Mouse (Mus musculus) liver, embryonic 16.5 days (tissue): ENCODE measurements around the gene Ube2g1. TPM values are rescaled to one million over a fixed set of nuclear protein-coding genes. Genes with fewer than 3 reads are reported as not detected.

Experiments used
- ATAC-seq: fragments of 200-750 bp; cut with Nextera tagmentation; 2 replicates; pipeline ENCODE4 v1.8.0; 2017; ENCODE audit warnings: low read depth, mild to moderate bottlenecking, moderate number of reproducible peaks, moderate library complexity
- H3K27ac ChIP-seq: fragments of 300-500 bp; sonication (generic); 2 replicates; pipeline ENCODE4 v1.5.1; 2014; ENCODE audit warnings: mild to moderate bottlenecking, low read length
- H3K27me3 ChIP-seq: fragments of 300-500 bp; sonication (generic); 2 replicates; pipeline ENCODE4 v1.6.1; 2014; ENCODE audit warnings: low read depth, low read length, mixed read lengths; ENCODE audit not compliant: control insufficient read depth, insufficient read depth
- H3K36me3 ChIP-seq: fragments of 300-500 bp; sonication (generic); 2 replicates; pipeline ENCODE4 v1.6.1; 2014; ENCODE audit warnings: mild to moderate bottlenecking; ENCODE audit not compliant: control insufficient read depth, insufficient read depth
- H3K4me1 ChIP-seq: fragments of 300-500 bp; sonication (generic); 2 replicates; pipeline ENCODE4 v1.6.1; 2014; ENCODE audit warnings: low read depth, low read length, mixed read lengths; ENCODE audit not compliant: control insufficient read depth
- H3K4me2 ChIP-seq: fragments of 300-500 bp; sonication (generic); 2 replicates; pipeline ENCODE4 v1.6.1; 2014; ENCODE audit warnings: low read depth, low read length, mixed read lengths
- H3K4me3 ChIP-seq: fragments of 300-500 bp; sonication (generic); 2 replicates; pipeline ENCODE4 v1.5.1; 2014; ENCODE audit warnings: low read depth, mild to moderate bottlenecking, low read length
- H3K9ac ChIP-seq: fragments of 300-500 bp; sonication (generic); 2 replicates; pipeline ENCODE4 v1.6.1; 2014; ENCODE audit warnings: low read depth, low read length
- H3K9me3 ChIP-seq: fragments of 300-500 bp; sonication (generic); replicated peaks from 2 replicates; pipeline ENCODE4 v1.6.1; 2016; ENCODE audit warnings: low read length; ENCODE audit not compliant: control insufficient read depth
- WGBS: fragments of 180-500 bp; shearing (Covaris S2); extraction: QIAGEN DNeasy Blood & Tissue Kit; methylation state at CpG from one replicate; pipeline ENCODE4 v1.1.7; 2014; ENCODE audit not compliant: insufficient replicate concordance; 5-methylcytosine and 5-hydroxymethylcytosine counted together
- polyA plus RNA-seq: library from polyadenylated mRNA; unstranded; fragments of >200 nt; fragmentation: Nextera tagmentation; extraction: Ambion mirVana; gene quantifications from 2 replicates; pipeline ENCODE4 v1.2.1, GENCODE M21; 2015

The Ube2g1 gene
- polyA plus RNA-seq, 1 experiment from 2014 or later, result 20.9 TPM

DNA sequence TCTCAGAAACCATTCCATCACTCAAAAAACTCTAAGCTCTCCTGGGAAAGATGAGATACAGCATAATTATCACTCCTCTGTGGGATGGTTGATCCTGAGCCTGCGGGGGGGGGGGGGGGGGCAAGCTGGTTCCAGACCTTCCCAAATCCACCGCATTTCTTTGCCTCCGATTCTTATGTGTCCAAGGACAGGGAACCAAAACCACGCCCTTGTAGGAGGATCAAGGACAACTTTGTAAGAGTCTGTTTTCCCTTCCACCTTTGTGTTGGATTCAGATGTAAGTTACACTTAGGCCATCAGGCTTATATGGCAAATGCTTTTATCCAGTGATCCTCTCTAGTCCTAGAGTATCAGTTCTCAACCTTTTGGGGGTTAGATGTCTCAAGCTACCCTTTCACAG lies 8.8 kb downstream of the Ube2g1 start:
- H3K4me1 ChIP-seq, result no peaks in the 10 kb centered on the region
- no peak overlapping the region for H3K27ac ChIP-seq
- H3K9ac ChIP-seq, result no peak overlapping the region
- WGBS, result 65% methylated on average over 4 of the region's 4 CpGs
- no peaks in the 10 kb centered on the region for H3K36me3 ChIP-seq
- no peak overlapping the region for H3K4me3 ChIP-seq
- no peaks in the 10 kb centered on the region for H3K27me3 ChIP-seq
- H3K9me3 ChIP-seq, result no peaks in the 10 kb centered on the region
- no peak for ATAC-seq
- H3K4me2 ChIP-seq, result no peak overlapping the region

DNA sequence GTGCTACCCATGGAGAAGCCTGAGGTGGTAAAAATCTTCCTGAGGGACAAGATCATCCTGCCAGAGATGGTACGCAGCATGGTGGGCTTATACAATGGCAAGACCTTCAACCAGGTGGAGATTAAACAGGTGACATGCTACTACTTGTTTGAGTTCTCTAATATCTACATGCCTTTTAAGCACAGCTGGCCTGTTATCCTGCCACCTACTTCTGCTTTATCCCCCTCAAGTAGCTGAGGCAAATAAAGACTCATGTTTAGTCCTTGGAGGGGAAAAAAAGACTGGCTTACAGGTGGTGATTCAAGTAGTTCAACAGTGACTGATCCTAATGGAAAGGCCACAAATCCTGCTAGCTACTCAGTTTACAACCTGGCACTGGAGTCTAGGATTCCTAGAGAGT lies 11.4 kb downstream of the Ube2g1 start:
- ATAC-seq, result no peak
- 92% methylated on average over 1 of the region's 1 CpGs for WGBS

DNA sequence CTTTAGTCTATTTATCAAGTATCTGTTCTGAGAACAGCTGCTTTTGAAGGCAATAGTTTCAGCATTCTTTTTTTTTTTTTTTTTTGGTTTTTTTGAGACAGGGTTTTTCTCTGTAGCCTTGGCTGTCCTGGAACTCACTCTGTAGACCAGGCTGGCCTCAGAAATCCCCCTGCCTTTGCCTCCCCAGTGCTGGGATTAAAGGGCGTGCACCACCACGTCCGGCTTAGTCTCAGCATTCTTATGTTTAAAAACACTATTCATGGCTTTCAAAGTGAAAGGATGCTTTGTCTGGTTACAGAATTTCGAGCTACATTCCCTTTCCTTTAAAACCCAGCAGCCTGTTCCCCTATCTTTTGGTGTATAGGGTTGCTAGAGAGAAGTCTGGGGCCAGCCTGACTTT lies 35.6 kb downstream of the Ube2g1 start:
- no peak for ATAC-seq
- no peak overlapping the region for H3K4me3 ChIP-seq
- 76% methylated on average over 4 of the region's 4 CpGs for WGBS
- no peak overlapping the region for H3K4me2 ChIP-seq
- no peaks in the 10 kb centered on the region for H3K4me1 ChIP-seq
- H3K27ac ChIP-seq, result no peak overlapping the region
- H3K9ac ChIP-seq, result no peak overlapping the region
- H3K27me3 ChIP-seq, result no peaks in the 10 kb centered on the region
- no peaks in the 10 kb centered on the region for H3K36me3 ChIP-seq
- H3K9me3 ChIP-seq, result no peaks in the 10 kb centered on the region

More for the DNA sequence above, 11.4 kb downstream of the Ube2g1 start:
- H3K27me3 ChIP-seq, result no peaks in the 10 kb centered on the region
- no peak overlapping the region for H3K27ac ChIP-seq
- no peak overlapping the region for H3K4me2 ChIP-seq
- H3K4me3 ChIP-seq, result no peak overlapping the region
- no peaks in the 10 kb centered on the region for H3K4me1 ChIP-seq
- no peaks in the 10 kb centered on the region for H3K36me3 ChIP-seq
- no peak overlapping the region for H3K9ac ChIP-seq
- H3K9me3 ChIP-seq, result no peaks in the 10 kb centered on the region

DNA sequence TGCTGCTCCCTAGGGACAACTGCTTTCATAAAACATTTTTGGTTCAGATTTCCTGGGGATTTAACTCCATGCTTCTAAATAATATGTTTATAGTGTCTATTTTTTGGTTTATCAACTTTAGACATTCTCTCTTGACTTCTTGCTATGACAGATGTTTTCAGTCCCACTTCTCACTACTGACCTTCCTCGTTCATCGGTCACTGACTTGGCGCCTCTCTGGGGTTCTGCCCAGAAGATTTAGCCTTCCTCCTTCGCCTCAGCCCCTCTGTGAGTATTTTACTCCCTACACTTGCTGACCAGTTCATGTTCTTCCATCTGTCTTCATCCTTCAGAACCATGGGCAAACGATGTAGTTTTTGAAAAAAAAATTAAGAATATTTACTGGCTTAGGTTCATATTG lies 38.3 kb downstream of the Ube2g1 start:
- no peaks in the 10 kb centered on the region for H3K27me3 ChIP-seq
- no peak for ATAC-seq
- no peak overlapping the region for H3K9ac ChIP-seq
- WGBS, result 77% methylated on average over 5 of the region's 5 CpGs
- no peaks in the 10 kb centered on the region for H3K9me3 ChIP-seq
- H3K27ac ChIP-seq, result no peak overlapping the region
- no peaks in the 10 kb centered on the region for H3K4me1 ChIP-seq
- no peak overlapping the region for H3K4me2 ChIP-seq
- no peaks in the 10 kb centered on the region for H3K36me3 ChIP-seq
- H3K4me3 ChIP-seq, result no peak overlapping the region

DNA sequence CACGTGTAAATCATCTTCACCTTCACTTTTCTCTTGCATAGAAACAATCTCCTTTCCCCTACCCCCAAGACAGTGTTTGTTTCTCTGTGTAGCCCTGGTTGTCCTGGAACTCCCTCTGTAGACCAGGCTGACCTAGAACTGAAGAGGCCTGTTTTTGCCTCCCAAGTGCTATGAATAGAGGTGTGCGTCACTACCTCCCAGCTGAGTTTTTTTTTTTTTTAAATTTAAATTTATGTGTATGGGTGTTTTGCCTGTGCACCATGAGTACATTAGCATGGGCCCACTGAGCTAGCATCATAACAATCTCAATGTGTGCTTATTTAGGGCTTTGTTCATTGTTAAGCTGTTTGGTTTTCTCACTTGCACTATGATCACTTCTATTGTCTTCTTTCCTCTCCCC lies 43.3 kb downstream of the Ube2g1 start:
- Histone ChIP-seq H3K4me1 (no peaks in the 10 kb centered on the region), H3K9me3 (no peaks in the 10 kb centered on the region), H3K4me3 (no peak overlapping the region), H3K4me2 (no peak overlapping the region), H3K27ac (no peak overlapping the region), H3K9ac (no peak overlapping the region), H3K36me3 (no peaks in the 10 kb centered on the region), H3K27me3 (no peaks in the 10 kb centered on the region)
- ATAC-seq, result no peak
- 62% methylated on average over 2 of the region's 2 CpGs for WGBS

DNA sequence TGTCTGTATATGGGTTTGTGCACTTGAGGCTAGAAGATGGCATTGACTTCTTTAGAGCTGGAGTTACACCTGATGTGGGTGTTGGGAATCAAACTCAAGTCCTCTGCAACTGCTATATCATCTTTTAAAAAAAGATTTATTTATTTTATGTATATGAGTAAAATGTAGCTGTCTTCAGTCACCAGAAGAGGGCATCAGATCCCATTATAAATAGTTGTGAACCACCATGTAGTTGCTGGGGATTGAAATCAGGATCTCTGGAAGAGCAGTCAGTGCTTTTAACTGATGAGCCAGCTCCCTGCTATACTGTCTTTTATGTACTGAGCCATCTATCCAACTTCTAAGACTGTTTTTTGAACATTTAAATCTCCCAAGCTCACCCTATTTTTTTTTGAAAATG lies 52.8 kb downstream of the Ube2g1 start:
- Histone ChIP-seq H3K4me3 (no peak overlapping the region), H3K9ac (no peak overlapping the region), H3K9me3 (no peaks in the 10 kb centered on the region), H3K4me1 (no peaks in the 10 kb centered on the region), H3K27me3 (no peaks in the 10 kb centered on the region), H3K36me3 (no peaks in the 10 kb centered on the region), H3K4me2 (no peak overlapping the region), H3K27ac (no peak overlapping the region)
- ATAC-seq, result no peak

DNA sequence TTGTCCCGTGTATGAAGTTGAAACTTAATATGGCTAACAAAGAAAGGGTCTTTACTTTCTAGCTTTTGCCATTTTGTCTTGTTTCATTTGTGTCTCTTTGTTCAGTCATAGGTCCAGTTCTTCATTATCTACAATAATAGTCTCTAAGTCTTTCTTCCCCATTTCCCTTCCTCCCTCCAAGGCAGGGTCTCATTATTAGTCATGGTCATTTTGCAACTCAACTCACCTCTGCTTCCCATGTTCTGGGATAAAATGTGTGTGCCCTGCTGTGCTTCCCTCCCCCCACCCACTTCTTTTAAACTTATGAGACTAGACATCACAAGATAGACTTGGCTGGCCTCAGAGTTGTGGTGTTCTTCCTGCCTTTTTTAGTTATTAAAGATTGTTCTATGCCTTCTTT lies 53.3 kb downstream of the Ube2g1 start:
- no peak overlapping the region for H3K4me2 ChIP-seq
- H3K9me3 ChIP-seq, result no peaks in the 10 kb centered on the region
- ATAC-seq, result no peak
- H3K9ac ChIP-seq, result no peak overlapping the region
- H3K36me3 ChIP-seq, result no peaks in the 10 kb centered on the region
- no peak overlapping the region for H3K27ac ChIP-seq
- no peaks in the 10 kb centered on the region for H3K4me1 ChIP-seq
- no peaks in the 10 kb centered on the region for H3K27me3 ChIP-seq
- 74% methylated on average over 1 of the region's 1 CpGs for WGBS
- H3K4me3 ChIP-seq, result no peak overlapping the region

DNA sequence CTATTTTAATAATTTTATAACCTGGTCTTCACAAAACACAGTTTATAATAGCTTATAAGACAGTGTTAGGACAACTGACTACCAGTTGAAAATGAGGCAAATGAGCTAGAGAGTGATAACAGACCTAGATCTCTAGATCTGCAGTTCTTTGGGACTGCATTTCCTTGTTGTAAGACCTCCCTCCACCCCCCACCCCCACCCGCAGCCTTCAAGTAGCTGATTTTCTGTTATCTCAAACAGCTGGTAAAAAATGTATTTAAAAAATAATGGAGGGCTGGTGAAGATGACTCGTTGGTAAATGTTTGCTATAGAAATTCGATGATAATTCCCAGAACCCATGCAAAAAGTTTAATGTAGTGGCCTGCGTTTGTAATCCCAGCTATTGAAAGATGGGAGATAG lies 57.6 kb downstream of the Ube2g1 start:
- ATAC-seq, result no peak
- H3K4me2 ChIP-seq, result no peak overlapping the region
- H3K4me3 ChIP-seq, result no peak overlapping the region
- H3K36me3 ChIP-seq, result no peaks in the 10 kb centered on the region
- H3K9me3 ChIP-seq, result no peaks in the 10 kb centered on the region
- H3K9ac ChIP-seq, result no peak overlapping the region
- no peak overlapping the region for H3K27ac ChIP-seq
- 46% methylated on average over 4 of the region's 4 CpGs for WGBS
- no peaks in the 10 kb centered on the region for H3K27me3 ChIP-seq
- no peaks in the 10 kb centered on the region for H3K4me1 ChIP-seq

DNA sequence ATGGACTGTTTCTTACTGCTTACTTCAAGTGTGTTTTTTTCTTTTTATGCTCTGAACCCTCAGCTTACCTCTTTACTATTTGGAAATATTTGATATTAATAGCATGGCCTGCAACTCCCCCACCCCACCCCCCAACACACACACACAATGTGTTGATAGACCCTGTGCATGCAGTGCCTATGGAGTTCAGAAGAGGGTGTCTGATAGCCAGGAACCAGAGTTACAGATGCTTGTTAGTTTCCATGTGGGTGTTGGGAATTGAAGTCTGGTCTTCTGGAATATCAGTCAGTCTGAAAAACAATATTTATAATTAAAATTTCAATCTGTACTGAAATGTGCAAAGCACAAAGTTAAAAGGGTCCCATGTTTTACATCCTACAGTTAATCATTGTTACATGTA lies 63.6 kb downstream of the Ube2g1 start:
- Histone ChIP-seq H3K9me3 (no peaks in the 10 kb centered on the region), H3K4me1 (peaks cover 6% of the 10 kb centered on the region), H3K9ac (no peak overlapping the region), H3K27me3 (no peaks in the 10 kb centered on the region), H3K4me3 (no peak overlapping the region), H3K4me2 (no peak overlapping the region), H3K36me3 (no peaks in the 10 kb centered on the region), H3K27ac (no peak overlapping the region)
- ATAC-seq, result no peak
